Mouse (Mus musculus): ENCODE measurements around the gene Sgms1. TPM values are rescaled to one million over a fixed set of nuclear protein-coding genes. Genes with fewer than 3 reads are reported as not detected.

Sgms1 gene
- polyA plus RNA-seq, 1 experiment from 2014 or later, result 17.4 TPM

- Histone ChIP-seq H3K27me3 (ENCODE audit: control insufficient read depth, insufficient read depth, low read length) (no peaks in the 10 kb centered on the region), H3K4me2 (replicated peaks; ENCODE audit: low read depth, low read length) (peak overlapping the region; percentile 94), H3K9ac (ENCODE audit: low read depth, low read length) (peak overlapping the region; percentile 91), H3K4me1 (replicated peaks; ENCODE audit: control insufficient read depth, insufficient read depth, low read length) (0 out of 2 replicates have a peak, but pooled peaks cover 4% of the 10 kb centered on the region), H3K27ac (ENCODE audit: low read depth, low read length) (peak overlapping the region; percentile 85), H3K36me3 (ENCODE audit: control insufficient read depth, insufficient read depth, low read length) (no peaks in the 10 kb centered on the region), H3K9me3 (ENCODE audit: control insufficient read depth, low read length) (no peaks in the 10 kb centered on the region), H3K4me3 (ENCODE audit: low read depth, low read length) (peak overlapping the region; percentile 80)
- DNase-seq (ENCODE audit: low spot score), result peak; percentile 91
- WGBS, result under 1% methylated on average over 58 of the region's 75 CpGs
- peak; percentile 92 for ATAC-seq (ENCODE audit: low FRiP score)
Measured at GRCm38 (mm10) chr19:32388191-32388921, 1.2 kb downstream of the Sgms1 start.

DNA sequence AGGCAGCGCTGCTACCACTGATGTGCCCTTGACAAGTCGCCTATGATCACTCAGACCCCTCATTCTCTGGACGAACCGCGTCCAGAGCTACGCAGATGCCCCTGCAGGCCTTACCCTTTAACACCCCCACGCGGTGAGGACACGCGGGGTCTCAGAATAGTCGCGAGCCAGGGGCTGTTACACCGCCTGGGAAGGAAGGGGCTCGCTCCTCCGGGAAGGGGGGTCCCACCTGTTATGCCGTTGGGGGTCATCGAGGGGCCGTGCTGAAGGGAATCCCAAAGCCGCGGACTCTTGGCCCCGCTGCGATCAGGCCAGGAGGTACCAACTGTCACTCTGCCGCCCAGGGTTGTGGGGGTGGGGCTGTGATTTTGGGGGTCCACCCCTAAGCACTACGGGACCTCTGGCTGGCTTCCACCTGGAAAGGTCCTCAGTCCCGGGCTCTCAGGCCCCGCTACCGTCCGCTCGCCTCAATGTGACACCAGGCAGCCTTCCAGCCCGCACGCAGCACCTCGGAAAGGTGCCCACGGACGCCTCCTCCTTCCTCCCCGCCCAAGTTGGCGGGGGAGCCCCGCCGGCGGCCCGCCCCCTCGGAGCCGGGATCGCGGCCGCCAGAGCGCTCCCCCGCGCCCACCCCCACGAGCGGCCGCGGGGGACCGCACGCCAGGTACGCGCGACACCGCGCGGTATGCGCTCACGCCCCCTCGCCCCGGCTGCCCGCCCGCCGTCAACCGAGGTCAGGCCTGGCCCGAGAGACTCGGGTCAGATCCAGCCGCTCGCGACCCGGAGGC, 1.9 kb downstream of the Sgms1 start:
- DNase-seq (ENCODE audit: low spot score) (peak; percentile 58), ATAC-seq (ENCODE audit: low FRiP score) (peak; percentile 53)
- H3K27me3 ChIP-seq (ENCODE audit: control insufficient read depth, insufficient read depth, low read length), result no peaks in the 10 kb centered on the region
- H3K36me3 ChIP-seq (ENCODE audit: control insufficient read depth, insufficient read depth, low read length), result no peaks in the 10 kb centered on the region
- peak overlapping the region; percentile 85 for H3K27ac ChIP-seq (ENCODE audit: low read depth, low read length)
- under 1% methylated on average over 63 of the region's 74 CpGs for WGBS
- H3K9ac ChIP-seq (ENCODE audit: low read depth, low read length), result peak overlapping the region; percentile 91
- H3K9me3 ChIP-seq (ENCODE audit: control insufficient read depth, low read length), result no peaks in the 10 kb centered on the region
- H3K4me3 ChIP-seq (ENCODE audit: low read depth, low read length), result peak overlapping the region; percentile 80
- 0 out of 2 replicates have a peak, but pooled peaks cover 4% of the 10 kb centered on the region for H3K4me1 ChIP-seq (replicated peaks; ENCODE audit: control insufficient read depth, insufficient read depth, low read length)
- peak overlapping the region; percentile 94 for H3K4me2 ChIP-seq (replicated peaks; ENCODE audit: low read depth, low read length)

GRCm38 (mm10) chr19:32386556-32387402, 2.7 kb downstream of the Sgms1 start:
- ATAC-seq (ENCODE audit: low FRiP score), result no peak
- H3K4me2 ChIP-seq (replicated peaks; ENCODE audit: low read depth, low read length), result peak overlapping the region; percentile 94
- H3K36me3 ChIP-seq (ENCODE audit: control insufficient read depth, insufficient read depth, low read length), result no peaks in the 10 kb centered on the region
- H3K9ac ChIP-seq (ENCODE audit: low read depth, low read length), result peak overlapping the region; percentile 91
- no peak overlapping the region for H3K27ac ChIP-seq (ENCODE audit: low read depth, low read length)
- 23% methylated on average over 19 of the region's 19 CpGs for WGBS
- DNase-seq (ENCODE audit: low spot score), result peak; percentile 12
- H3K27me3 ChIP-seq (ENCODE audit: control insufficient read depth, insufficient read depth, low read length), result no peaks in the 10 kb centered on the region
- H3K9me3 ChIP-seq (ENCODE audit: control insufficient read depth, low read length), result no peaks in the 10 kb centered on the region
- peak overlapping the region; percentile 80 for H3K4me3 ChIP-seq (ENCODE audit: low read depth, low read length)
- H3K4me1 ChIP-seq (replicated peaks; ENCODE audit: control insufficient read depth, insufficient read depth, low read length), result 0 out of 2 replicates have a peak, but pooled peaks cover 4% of the 10 kb centered on the region

GRCm38 (mm10) chr19:32383738-32384137, 5.8 kb downstream of the Sgms1 start:
- H3K9me3 ChIP-seq (ENCODE audit: control insufficient read depth, low read length), result no peaks in the 10 kb centered on the region
- 96% methylated on average over 8 of the region's 8 CpGs for WGBS
- H3K4me1 ChIP-seq (replicated peaks; ENCODE audit: control insufficient read depth, insufficient read depth, low read length), result 0 out of 2 replicates have a peak, but pooled peaks cover 4% of the 10 kb centered on the region
- H3K4me2 ChIP-seq (replicated peaks; ENCODE audit: low read depth, low read length), result no peak overlapping the region
- H3K4me3 ChIP-seq (ENCODE audit: low read depth, low read length), result no peak overlapping the region
- no peak for ATAC-seq (ENCODE audit: low FRiP score)
- H3K27ac ChIP-seq (ENCODE audit: low read depth, low read length), result no peak overlapping the region
- DNase-seq (ENCODE audit: low spot score), result no peak
- H3K9ac ChIP-seq (ENCODE audit: low read depth, low read length), result no peak overlapping the region
- H3K27me3 ChIP-seq (ENCODE audit: control insufficient read depth, insufficient read depth, low read length), result no peaks in the 10 kb centered on the region
- H3K36me3 ChIP-seq (ENCODE audit: control insufficient read depth, insufficient read depth, low read length), result no peaks in the 10 kb centered on the region

- no peaks in the 10 kb centered on the region for H3K36me3 ChIP-seq (ENCODE audit: control insufficient read depth, insufficient read depth, low read length)
- 0 out of 2 replicates have a peak, but pooled peaks cover under 1% of the 10 kb centered on the region for H3K4me1 ChIP-seq (replicated peaks; ENCODE audit: control insufficient read depth, insufficient read depth, low read length)
- ATAC-seq (ENCODE audit: low FRiP score) (no peak), DNase-seq (ENCODE audit: low spot score) (no peak)
- H3K4me3 ChIP-seq (ENCODE audit: low read depth, low read length), result no peak overlapping the region
- no peak overlapping the region for H3K27ac ChIP-seq (ENCODE audit: low read depth, low read length)
- H3K9ac ChIP-seq (ENCODE audit: low read depth, low read length), result no peak overlapping the region
- no peaks in the 10 kb centered on the region for H3K9me3 ChIP-seq (ENCODE audit: control insufficient read depth, low read length)
- H3K4me2 ChIP-seq (replicated peaks; ENCODE audit: low read depth, low read length), result no peak overlapping the region
- 83% methylated on average over 3 of the region's 3 CpGs for WGBS
- no peaks in the 10 kb centered on the region for H3K27me3 ChIP-seq (ENCODE audit: control insufficient read depth, insufficient read depth, low read length)
Measured at GRCm38 (mm10) chr19:32381511-32381961, 8.0 kb downstream of the Sgms1 start.

GRCm38 (mm10) chr19:32380748-32381147, 8.8 kb downstream of the Sgms1 start:
- DNase-seq (ENCODE audit: low spot score), result no peak
- Histone ChIP-seq H3K4me3 (ENCODE audit: low read depth, low read length) (no peak overlapping the region), H3K27me3 (ENCODE audit: control insufficient read depth, insufficient read depth, low read length) (no peaks in the 10 kb centered on the region), H3K4me1 (replicated peaks; ENCODE audit: control insufficient read depth, insufficient read depth, low read length) (no peaks in the 10 kb centered on the region), H3K27ac (ENCODE audit: low read depth, low read length) (no peak overlapping the region), H3K36me3 (ENCODE audit: control insufficient read depth, insufficient read depth, low read length) (no peaks in the 10 kb centered on the region), H3K9ac (ENCODE audit: low read depth, low read length) (no peak overlapping the region), H3K9me3 (ENCODE audit: control insufficient read depth, low read length) (no peaks in the 10 kb centered on the region), H3K4me2 (replicated peaks; ENCODE audit: low read depth, low read length) (no peak overlapping the region)
- WGBS, result 94% methylated on average over 11 of the region's 11 CpGs
- ATAC-seq (ENCODE audit: low FRiP score), result no peak

DNA sequence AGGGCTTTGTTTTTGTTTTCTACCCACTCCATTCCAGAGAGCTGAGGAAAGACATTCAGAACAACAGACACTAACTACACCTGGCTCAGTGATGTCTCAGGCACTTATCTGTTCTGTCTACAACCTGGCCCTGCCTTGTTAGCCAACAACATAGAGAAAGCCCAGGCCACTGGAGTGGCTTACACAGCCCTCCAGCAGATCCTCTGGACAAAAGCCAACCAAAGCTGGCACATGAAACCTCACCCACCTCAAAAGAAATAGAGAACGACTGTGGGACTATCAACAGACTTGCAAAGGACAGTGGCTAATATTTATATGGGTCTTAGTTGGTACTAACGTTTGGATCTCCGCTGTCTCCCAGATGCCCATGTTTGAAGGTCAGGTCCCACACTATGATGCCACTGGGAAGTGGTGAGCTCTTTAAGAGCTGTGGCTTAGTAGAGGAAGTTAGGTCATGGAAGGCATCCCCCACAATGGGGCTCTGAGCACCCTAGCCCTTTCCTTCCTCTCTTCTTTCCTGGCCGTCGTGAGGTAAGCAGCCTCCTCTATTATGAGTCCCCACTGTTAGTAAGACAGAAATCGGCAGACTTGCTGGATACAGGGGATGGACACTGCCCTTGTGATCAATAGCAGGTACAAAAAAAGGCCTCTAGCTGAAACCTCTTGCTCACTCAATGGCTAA, 10.1 kb downstream of the Sgms1 start:
- ATAC-seq (ENCODE audit: low FRiP score) (no peak), DNase-seq (ENCODE audit: low spot score) (no peak)
- H3K9ac ChIP-seq (ENCODE audit: low read depth, low read length), result no peak overlapping the region
- no peaks in the 10 kb centered on the region for H3K9me3 ChIP-seq (ENCODE audit: control insufficient read depth, low read length)
- WGBS, result 92% methylated on average over 6 of the region's 6 CpGs
- H3K4me3 ChIP-seq (ENCODE audit: low read depth, low read length), result no peak overlapping the region
- no peak overlapping the region for H3K27ac ChIP-seq (ENCODE audit: low read depth, low read length)
- H3K4me1 ChIP-seq (replicated peaks; ENCODE audit: control insufficient read depth, insufficient read depth, low read length), result no peaks in the 10 kb centered on the region
- no peak overlapping the region for H3K4me2 ChIP-seq (replicated peaks; ENCODE audit: low read depth, low read length)
- no peaks in the 10 kb centered on the region for H3K36me3 ChIP-seq (ENCODE audit: control insufficient read depth, insufficient read depth, low read length)
- H3K27me3 ChIP-seq (ENCODE audit: control insufficient read depth, insufficient read depth, low read length), result no peaks in the 10 kb centered on the region

GRCm38 (mm10) chr19:32378581-32378980, 10.9 kb downstream of the Sgms1 start:
- Histone ChIP-seq H3K27me3 (ENCODE audit: control insufficient read depth, insufficient read depth, low read length) (no peaks in the 10 kb centered on the region), H3K9me3 (ENCODE audit: control insufficient read depth, low read length) (no peaks in the 10 kb centered on the region), H3K4me3 (ENCODE audit: low read depth, low read length) (no peak overlapping the region), H3K9ac (ENCODE audit: low read depth, low read length) (no peak overlapping the region), H3K27ac (ENCODE audit: low read depth, low read length) (no peak overlapping the region), H3K4me1 (replicated peaks; ENCODE audit: control insufficient read depth, insufficient read depth, low read length) (no peaks in the 10 kb centered on the region), H3K36me3 (ENCODE audit: control insufficient read depth, insufficient read depth, low read length) (no peaks in the 10 kb centered on the region), H3K4me2 (replicated peaks; ENCODE audit: low read depth, low read length) (no peak overlapping the region)
- WGBS, result 77% methylated on average over 3 of the region's 3 CpGs
- no peak for DNase-seq (ENCODE audit: low spot score)
- no peak for ATAC-seq (ENCODE audit: low FRiP score)

Measured in hindbrain, embryonic 11.5 days (tissue).